7 mouse cellular contexts compared by ENCODE assay signal in genomic region chr17:29381472-29381871, GRCm38 (mm10). TPM values are rescaled to one million over a fixed set of nuclear protein-coding genes. Genes with fewer than 3 reads are reported as not detected.
DNase-seq lines count a peak whose midpoint lies in the region; ATAC-seq lines count a peak whose summit lies in the region.

No protein-coding gene starts in this region.

- H3K9ac ChIP-seq in liver, embryonic 13.5 days, result no peak overlapping the region
- H3K9ac ChIP-seq in neural tube, embryonic 11.5 days (ENCODE audit: low read length), result no peak overlapping the region

- H3K4me1 ChIP-seq in liver, embryonic 13.5 days (replicated peaks), result peaks cover 14% of the 10 kb centered on the region
- no peaks in the 10 kb centered on the region for H3K4me1 ChIP-seq in neural tube, embryonic 11.5 days (ENCODE audit: control insufficient read depth, insufficient read depth, low read length)

- H3K27me3 ChIP-seq in liver, embryonic 13.5 days, result no peaks in the 10 kb centered on the region
- no peaks in the 10 kb centered on the region for H3K27me3 ChIP-seq in neural tube, embryonic 11.5 days (ENCODE audit: control insufficient read depth, insufficient read depth, low read length)

- peak; percentile 85 for ATAC-seq in CD4-positive, CD25-positive, alpha-beta regulatory T cell, adult 4 months
- ATAC-seq in liver, embryonic 13.5 days (ENCODE audit: low read depth), result peak; percentile 68
- peak; percentile 41; the same call in 1 of the 2 replicates for ATAC-seq in neural tube, embryonic 11.5 days (ENCODE audit: insufficient read depth, low FRiP score, low TSS enrichment)

- no peak overlapping the region for H3K4me2 ChIP-seq in liver, embryonic 13.5 days
- H3K4me2 ChIP-seq in neural tube, embryonic 11.5 days (ENCODE audit: low read depth), result no peak overlapping the region

- no peak overlapping the region for H3K4me3 ChIP-seq in liver, embryonic 13.5 days (replicated peaks)
- no peak overlapping the region for H3K4me3 ChIP-seq in neural tube, embryonic 11.5 days (ENCODE audit: low read depth, low read length)

- H3K27ac ChIP-seq in liver, embryonic 13.5 days, result no peak overlapping the region
- no peak overlapping the region for H3K27ac ChIP-seq in neural tube, embryonic 11.5 days (ENCODE audit: low read depth, low read length)

- no peaks in the 10 kb centered on the region for H3K9me3 ChIP-seq in liver, embryonic 13.5 days (replicated peaks)
- no peaks in the 10 kb centered on the region for H3K9me3 ChIP-seq in neural tube, embryonic 11.5 days (ENCODE audit: control insufficient read depth, low read length)

- H3K36me3 ChIP-seq in liver, embryonic 13.5 days, result no peaks in the 10 kb centered on the region
- no peaks in the 10 kb centered on the region for H3K36me3 ChIP-seq in neural tube, embryonic 11.5 days (ENCODE audit: control insufficient read depth, insufficient read depth, low read length)

- peak; percentile 87 for DNase-seq in MN1 (ENCODE audit: low spot score)
- peak; percentile 83 to 85 for DNase-seq in cerebellum, postnatal 10 days
- peak; percentile 75 for DNase-seq in gastrocnemius, postnatal 10 days
- peak; percentile 72 for DNase-seq in kidney, adult 18-20 months
- peak; percentile 42 for DNase-seq in liver, embryonic 13.5 days
- DNase-seq in neural tube, embryonic 11.5 days (ENCODE audit: low spot score), result peak; percentile 80

- 8% methylated on average over 7 of the region's 7 CpGs for WGBS in liver, embryonic 13.5 days (ENCODE audit: insufficient replicate concordance)
- 20% methylated on average over 7 of the region's 7 CpGs for WGBS in neural tube, embryonic 11.5 days

RNA-seq across cellular contexts. Expression of gene Fgd2, which starts 20.8 kb away (rescaled TPM):
- polyA plus RNA-seq in CD4-positive, CD25-positive, alpha-beta regulatory T cell, adult 4 months (2017; shearing (Covaris generic)), result 1 to 10 TPM in 1 of 2 experiments, under 1 TPM in 1; 0.65 to 9.4 TPM
- total RNA-seq in gastrocnemius, postnatal 10 days (2021), result 1 to 10 TPM; 3.5 to 3.9 TPM
- 4.5 and 5.0 TPM in 2 replicates for polyA plus RNA-seq in liver, embryonic 13.5 days (2015; fragmentation: Nextera tagmentation; extraction: Ambion mirVana)
- 2.8 and 3.5 TPM in 2 replicates for polyA plus RNA-seq in neural tube, embryonic 11.5 days (2014; fragmentation: Nextera tagmentation; extraction: Ambion mirVana)

RNA-seq across cellular contexts. Expression of gene Mtch1, which starts 33.7 kb away (rescaled TPM):
- 10 to 100 TPM; 11.0 to 13.9 TPM for polyA plus RNA-seq in CD4-positive, CD25-positive, alpha-beta regulatory T cell, adult 4 months (2017; shearing (Covaris generic))
- 100 to 1,000 TPM; 197 to 221 TPM for total RNA-seq in gastrocnemius, postnatal 10 days (2021)
- polyA plus RNA-seq in liver, embryonic 13.5 days (2015; fragmentation: Nextera tagmentation; extraction: Ambion mirVana), result 55.2 and 64.0 TPM in 2 replicates
- 402 and 441 TPM in 2 replicates for polyA plus RNA-seq in neural tube, embryonic 11.5 days (2014; fragmentation: Nextera tagmentation; extraction: Ambion mirVana)
